Mouse (Mus musculus) embryo, embryonic 11.5 days (tissue): ENCODE results near the gene Lag3.
A peak's percentile ranks its signal among the peaks of the same experiment; 100 is the strongest.

ENCODE experiments used
- DNase-seq: peaks from one replicate; pipeline ENCODE4 v3.0.0-alpha.2; 2012; ENCODE audit warnings: low read depth, low spot score

The Lag3 gene

DNA sequence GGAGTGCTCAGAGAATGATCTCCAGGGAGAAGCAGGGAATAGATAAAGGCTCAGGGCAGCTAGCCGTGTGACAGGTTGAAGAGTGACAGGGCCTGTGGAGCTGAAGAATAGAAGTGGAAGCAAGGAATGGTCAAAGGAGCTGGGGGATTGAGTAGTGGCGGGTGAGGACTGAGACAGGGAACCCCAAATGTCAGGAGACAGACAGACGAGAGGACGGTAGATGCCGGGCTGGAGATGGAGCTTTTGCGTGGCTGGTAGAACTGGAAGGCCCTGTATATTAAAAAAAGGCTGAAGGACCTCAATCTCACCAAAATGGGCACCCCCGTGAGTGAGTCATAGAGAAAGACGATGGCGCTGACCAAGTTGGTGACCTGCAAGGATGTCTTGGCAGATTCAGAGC is 51.0 kb downstream of the Lag3 start:
- DNase-seq = no peak

DNA sequence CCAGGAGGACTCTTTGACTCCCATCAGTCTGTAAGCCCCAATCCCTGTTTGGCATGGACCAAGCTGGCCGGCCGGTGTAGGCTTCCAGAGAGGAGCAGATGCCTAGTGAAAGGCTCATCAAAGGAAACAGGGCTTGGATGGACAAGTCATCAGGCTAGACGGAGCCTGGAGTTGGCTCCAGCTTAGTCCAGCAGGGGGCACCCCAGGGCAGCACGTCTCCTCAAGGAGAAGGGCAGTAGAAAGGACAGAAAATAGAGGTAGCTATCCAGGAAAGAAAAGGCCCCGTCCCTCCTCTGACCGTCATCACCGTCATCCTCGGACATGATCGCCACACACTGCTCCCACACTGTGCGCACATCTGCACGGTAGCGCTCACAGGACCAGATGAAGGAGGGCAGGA is 51.8 kb downstream of the Lag3 start:
- DNase-seq = peak; percentile 72

DNA sequence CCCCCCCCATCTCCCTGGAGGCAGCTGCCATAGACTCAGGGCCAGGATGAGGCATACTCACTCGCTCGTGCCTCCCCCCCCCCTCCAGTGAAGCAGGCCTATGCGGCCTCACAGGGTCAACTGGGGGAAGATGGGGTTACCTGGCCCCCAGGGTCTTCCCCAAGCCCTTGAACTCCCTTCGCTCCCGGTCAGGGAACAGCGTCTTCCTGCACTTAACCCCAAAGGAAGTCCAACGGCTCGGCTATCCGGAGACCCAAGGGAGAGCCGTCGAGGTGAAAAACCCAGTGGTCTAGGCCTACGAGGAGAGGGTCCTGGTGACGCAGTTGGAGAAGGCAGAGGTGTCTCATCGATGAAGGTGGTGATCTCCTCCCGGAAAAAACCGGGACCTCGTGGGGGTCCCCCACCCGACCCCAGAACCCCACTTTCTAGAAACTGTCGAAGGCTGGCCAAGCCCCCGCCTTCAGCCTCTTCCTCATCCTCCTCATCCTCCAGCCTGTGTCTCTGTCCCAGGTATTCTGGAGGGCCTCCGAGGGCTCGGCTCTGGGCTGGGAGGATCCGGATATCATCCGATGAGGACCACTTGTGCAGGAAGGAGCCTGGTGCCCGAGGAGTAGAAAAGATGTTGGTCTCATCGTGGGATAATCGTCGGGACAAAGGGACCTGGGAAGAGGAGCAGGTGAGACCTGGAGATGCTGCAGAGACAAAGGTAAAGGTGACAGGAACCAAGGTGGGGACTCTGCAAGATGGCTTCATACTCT is 52.8 kb downstream of the Lag3 start:
- no peak for DNase-seq

DNA sequence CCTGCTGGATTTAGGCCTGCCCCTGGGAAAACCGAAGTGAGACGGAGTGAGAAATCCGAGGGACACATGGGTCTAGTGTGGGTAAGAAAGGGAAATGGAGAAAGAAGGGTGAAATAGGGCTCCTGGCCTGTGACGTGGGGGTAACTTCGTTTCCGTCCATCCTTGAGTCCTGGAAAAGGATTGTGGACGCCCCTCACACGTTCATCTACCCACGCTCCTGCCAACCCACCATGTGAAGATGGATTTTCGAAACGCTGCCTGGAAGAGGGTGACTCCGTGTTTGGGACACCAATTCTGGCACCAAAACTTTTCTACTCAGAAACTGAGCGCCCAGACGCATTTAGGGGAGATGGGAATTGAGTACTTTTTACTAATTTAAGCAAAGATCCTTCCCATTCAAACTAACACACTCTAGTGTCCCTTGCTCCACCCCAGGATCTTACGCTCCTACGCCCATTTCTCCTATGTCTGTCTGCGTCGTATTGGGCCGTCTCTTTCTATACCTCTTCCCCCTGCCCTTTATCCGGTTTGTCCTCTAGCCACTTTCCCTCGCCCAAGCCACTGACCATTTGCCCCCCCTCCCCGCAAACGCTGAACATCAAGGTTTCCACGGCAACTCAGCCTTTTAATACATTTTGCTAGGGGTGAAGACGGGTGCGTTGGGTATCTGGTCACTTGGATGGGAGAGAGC is 53.5 kb downstream of the Lag3 start:
- no peak for DNase-seq

DNA sequence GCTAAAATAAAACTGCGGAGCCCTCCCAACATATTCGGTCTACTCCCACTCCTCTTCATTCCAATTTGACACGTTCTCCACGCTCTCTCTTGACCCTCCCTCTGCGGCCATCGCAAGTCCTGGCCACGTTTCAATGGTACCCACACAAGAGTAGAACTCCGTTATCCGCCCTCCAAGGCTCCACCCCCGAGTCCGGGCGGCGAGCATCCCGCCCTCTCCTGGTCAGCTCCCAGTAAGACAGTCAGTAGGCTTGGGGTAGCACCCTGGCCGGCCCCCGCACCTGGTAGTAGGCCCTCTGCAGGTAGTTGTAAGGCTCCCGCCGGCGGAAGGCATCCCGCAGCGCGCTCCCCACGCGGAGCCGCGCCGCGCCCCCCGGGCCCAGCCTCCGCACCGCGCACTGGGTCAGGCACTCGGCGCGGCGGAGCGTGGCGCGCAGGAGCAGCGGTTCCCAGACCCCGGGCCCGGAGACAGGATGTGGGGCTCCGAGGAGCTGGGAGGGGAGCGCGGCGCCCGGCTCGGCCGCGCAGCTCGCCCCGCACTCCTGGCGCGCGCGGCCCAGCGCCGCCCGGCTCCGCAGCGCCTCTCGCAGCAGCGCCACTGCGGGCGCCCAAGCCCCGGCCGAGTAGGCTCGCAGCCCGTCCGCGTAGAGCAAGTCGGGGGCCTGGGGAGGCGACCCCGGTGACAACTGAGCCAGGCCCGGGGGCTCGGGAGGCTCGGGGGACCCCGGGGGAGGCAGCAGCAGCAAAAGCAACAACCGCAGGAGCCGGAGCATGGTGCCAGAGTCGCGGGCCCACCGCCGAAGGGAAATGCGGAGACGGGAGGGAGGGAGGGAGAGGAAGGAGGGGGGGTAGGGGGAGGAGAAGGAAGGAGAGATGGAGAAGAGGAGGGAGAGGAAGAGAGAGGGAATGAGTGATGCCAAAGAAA is 54.3 kb downstream of the Lag3 start, which contains the start of gene P3h3:
TSS of gene P3h3 (minus strand) at position 837 of the 924 bp plus-strand sequence.
- DNase-seq = peak; percentile 84

DNA sequence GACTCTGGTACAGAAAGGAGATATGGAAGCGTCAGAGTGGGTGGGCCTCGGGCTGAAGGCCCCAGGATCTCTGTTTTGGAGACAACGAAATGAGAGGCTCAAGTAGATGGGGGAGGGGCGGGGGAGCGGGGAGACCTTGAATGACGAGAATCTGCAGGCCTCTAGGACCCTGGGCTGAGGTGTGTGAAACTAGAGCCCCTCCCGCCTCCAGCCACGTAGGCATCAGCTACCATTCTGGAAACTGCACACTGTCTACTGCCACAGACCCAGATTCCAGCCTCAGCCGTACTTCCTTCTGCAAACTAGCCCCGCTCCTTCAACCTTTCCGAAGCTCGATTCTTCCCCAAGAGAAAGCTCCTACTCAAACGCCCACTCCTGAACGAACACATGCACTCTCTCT is 55.2 kb downstream of the Lag3 start:
- DNase-seq = peak; percentile 56

DNA sequence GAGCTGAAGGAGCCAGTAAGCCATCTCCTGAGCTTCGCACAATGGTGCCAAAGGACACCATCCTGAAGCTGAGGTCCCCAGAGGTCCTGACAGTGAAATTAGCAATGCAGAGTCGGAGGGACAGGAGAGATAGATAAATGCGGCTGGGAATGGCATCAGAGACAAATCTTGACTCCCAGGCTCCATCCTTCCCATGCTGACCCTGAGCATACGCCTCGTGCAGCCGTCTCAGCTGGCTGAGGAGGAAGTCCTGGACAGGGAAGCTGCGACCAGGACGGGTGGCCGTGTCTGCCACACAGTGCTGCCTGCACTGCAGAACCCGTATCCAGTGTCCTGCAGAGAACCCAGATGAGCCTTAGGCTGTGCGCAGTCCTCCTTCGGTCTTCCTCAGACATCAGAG is 56.9 kb downstream of the Lag3 start:
- DNase-seq = no peak
